Mouse (Mus musculus) cortical plate, adult 2 months (tissue): ENCODE results near the gene Rasgef1a. TPM values are rescaled to one million over a fixed set of nuclear protein-coding genes. Genes with fewer than 3 reads are reported as not detected.
A peak's percentile ranks its signal among the peaks of the same experiment; 100 is the strongest.

Experiments used
- H3K27ac ChIP-seq: fragments of 200-500 bp; 2 replicates; pipeline ENCODE4 v1.5.1; 2012; ENCODE audit warnings: low read length, control low read depth, inconsistent platforms; ENCODE audit not compliant: insufficient read depth
- H3K4me1 ChIP-seq: fragments of 200-500 bp; 2 replicates; pipeline ENCODE4 v1.6.1; 2011; ENCODE audit warnings: low read length; ENCODE audit not compliant: control insufficient read depth, insufficient read depth
- H3K4me3 ChIP-seq: fragments of 200-500 bp; 2 replicates; pipeline ENCODE4 v1.5.1; 2011; ENCODE audit warnings: mild to moderate bottlenecking, low read length, control low read depth; ENCODE audit not compliant: insufficient read depth
- CTCF ChIP-seq: fragments of 200-500 bp; IDR thresholded peaks from 2 replicates; pipeline ENCODE4 v1.5.1; 2011; ENCODE audit warnings: mild to moderate bottlenecking, control low read depth, low read length; ENCODE audit not compliant: insufficient read depth; ENCODE audit errors: extremely low read depth
- POLR2A ChIP-seq: fragments of 200-500 bp; IDR thresholded peaks from 2 replicates; pipeline ENCODE4 v1.6.1; 2011; ENCODE audit warnings: mild to moderate bottlenecking, low read length, control low read depth; ENCODE audit not compliant: insufficient read depth; ENCODE audit errors: extremely low read depth
- polyA plus RNA-seq: library from polyadenylated mRNA; depleted of rRNA; stranded (reverse); fragments of >200 nt; gene quantifications from 2 replicates; pipeline ENCODE4 v1.2.3, GENCODE M21; 2012; rRNA removed

Gene Rasgef1a
- polyA plus RNA-seq, 1 experiment: 160 TPM

- Histone ChIP-seq H3K27ac (peak within 1 kb of the TSS; percentile 37; the same call in 1 of the 2 replicates), H3K4me3 (peak within 1 kb of the TSS; percentile 83), H3K4me1 (no peaks in the 10 kb centered on the region)
- TF ChIP-seq CTCF (no peak), POLR2A (peak; percentile 51)
These were observed 127.8 kb downstream of the Rasgef1a start, which contains the start of gene Csgalnact2 for GRCm38 (mm10) chr6:118138731-118139709. Csgalnact2 (minus strand) TSS chr6:118139140.

- Histone ChIP-seq H3K4me1 (no peaks in the 10 kb centered on the region), H3K27ac (no peak overlapping the region), H3K4me3 (no peak overlapping the region)
- TF ChIP-seq POLR2A (no peak), CTCF (no peak)
These were observed 129.7 kb downstream of the Rasgef1a start for GRCm38 (mm10) chr6:118140961-118141360.

Other genes starting within 250 kb of the Rasgef1a start
- gene Zfp637, start 170.3 kb upstream of the Rasgef1a start, polyA plus RNA-seq: 66.7 and 74.5 TPM in 2 replicates
- 34.0 and 34.5 TPM in 2 replicates for gene Zfp239, start 149.3 kb upstream of the Rasgef1a start, polyA plus RNA-seq
- 101 and 111 TPM in 2 replicates for gene Hnrnpf, start 111.1 kb upstream of the Rasgef1a start, polyA plus RNA-seq
- gene Fxyd4, start 73.7 kb upstream of the Rasgef1a start, polyA plus RNA-seq: 0.17 TPM in 1 of 2 replicates, not detected in the other
- 8.9 and 9.1 TPM in 2 replicates for gene Csgalnact2, start 127.7 kb downstream of the Rasgef1a start, polyA plus RNA-seq
- gene Ret, start 186.3 kb downstream of the Rasgef1a start, polyA plus RNA-seq: 1.8 and 2.0 TPM in 2 replicates